Mouse (Mus musculus) lung, embryonic 15.5 days (tissue): ENCODE results near the gene Ap3d1. TPM values are rescaled to one million over a fixed set of nuclear protein-coding genes. Genes with fewer than 3 reads are reported as not detected.

ENCODE experiments used
- ATAC-seq: fragments of 200-750 bp; cut with Nextera tagmentation; 2 replicates; pipeline ENCODE4 v1.8.0; 2017; ENCODE audit warnings: moderate number of reproducible peaks, borderline replicate concordance; ENCODE audit not compliant: low FRiP score, low TSS enrichment; ENCODE audit errors: extremely low read depth
- H3K27ac ChIP-seq: fragments of 300-500 bp; sonication (generic); 2 replicates; pipeline ENCODE4 v1.5.1; 2015; ENCODE audit warnings: moderate library complexity, mild to moderate bottlenecking, inconsistent platforms
- H3K27me3 ChIP-seq: fragments of 300-500 bp; sonication (generic); 2 replicates; pipeline ENCODE4 v1.6.1; 2015; ENCODE audit warnings: inconsistent platforms
- H3K36me3 ChIP-seq: fragments of 300-500 bp; sonication (generic); 2 replicates; pipeline ENCODE4 v1.6.1; 2015; ENCODE audit warnings: inconsistent platforms
- H3K4me1 ChIP-seq: fragments of 300-500 bp; sonication (generic); 2 replicates; pipeline ENCODE4 v1.6.1; 2015; ENCODE audit warnings: inconsistent platforms
- H3K4me2 ChIP-seq: fragments of 300-500 bp; sonication (generic); 2 replicates; pipeline ENCODE4 v1.6.1; 2015; ENCODE audit warnings: inconsistent platforms, mild to moderate bottlenecking, moderate library complexity
- H3K4me3 ChIP-seq: fragments of 300-500 bp; sonication (generic); 2 replicates; pipeline ENCODE4 v1.5.1; 2015; ENCODE audit warnings: mild to moderate bottlenecking, inconsistent platforms
- H3K9ac ChIP-seq: fragments of 300-500 bp; sonication (generic); 2 replicates; pipeline ENCODE4 v1.6.1; 2015; ENCODE audit warnings: inconsistent platforms
- H3K9me3 ChIP-seq: fragments of 300-500 bp; sonication (generic); 2 replicates; pipeline ENCODE4 v1.6.1; 2016; ENCODE audit warnings: inconsistent platforms
- WGBS: fragments of 180-500 bp; shearing (Covaris S2); methylation state at CpG from one replicate; pipeline ENCODE4 v1.1.7; 2015; 5-methylcytosine and 5-hydroxymethylcytosine counted together
- polyA plus RNA-seq: library from polyadenylated mRNA; unstranded; fragments of >200 nt; fragmentation: Nextera tagmentation; extraction: Ambion mirVana; gene quantifications from 2 replicates; pipeline ENCODE4 v1.2.1, GENCODE M21; 2015

The Ap3d1 gene
- polyA plus RNA-seq, 1 experiment from 2014 or later = 72.4 TPM

GRCm38 (mm10) chr10:80677128-80677875 is 64.8 kb downstream of the Ap3d1 start:
- Histone ChIP-seq H3K4me2 (peak overlapping the region; percentile 77), H3K4me1 (peaks cover 60% of the 10 kb centered on the region), H3K27ac (peak overlapping the region; percentile 98), H3K27me3 (no peaks in the 10 kb centered on the region), H3K4me3 (peak overlapping the region; percentile 90), H3K9ac (peak overlapping the region; percentile 66), H3K36me3 (peaks cover 4% of the 10 kb centered on the region), H3K9me3 (no peaks in the 10 kb centered on the region)
- no peak for ATAC-seq
- 20% methylated on average over 9 of the region's 9 CpGs for WGBS

GRCm38 (mm10) chr10:80676198-80676928 is 65.7 kb downstream of the Ap3d1 start:
- peaks cover 13% of the 10 kb centered on the region for H3K36me3 ChIP-seq
- peak; percentile 91 for ATAC-seq
- peaks cover 61% of the 10 kb centered on the region for H3K4me1 ChIP-seq
- H3K27ac ChIP-seq = peak overlapping the region; percentile 98
- H3K4me2 ChIP-seq = peak overlapping the region; percentile 77
- peak overlapping the region; percentile 87 for H3K9ac ChIP-seq
- H3K9me3 ChIP-seq = no peaks in the 10 kb centered on the region
- no peaks in the 10 kb centered on the region for H3K27me3 ChIP-seq
- WGBS = under 1% methylated on average over 58 of the region's 78 CpGs
- H3K4me3 ChIP-seq = peak overlapping the region; percentile 90

GRCm38 (mm10) chr10:80675405-80676197 is 66.5 kb downstream of the Ap3d1 start:
- Histone ChIP-seq H3K9ac (peak overlapping the region; percentile 87), H3K27ac (peak overlapping the region; percentile 98), H3K9me3 (no peaks in the 10 kb centered on the region), H3K27me3 (no peaks in the 10 kb centered on the region), H3K4me1 (peaks cover 61% of the 10 kb centered on the region), H3K4me3 (peak overlapping the region; percentile 90), H3K4me2 (peak overlapping the region; percentile 77), H3K36me3 (peaks cover 20% of the 10 kb centered on the region)
- WGBS = 0% methylated on average over 41 of the region's 54 CpGs
- no peak; the same call in 1 of the 2 replicates for ATAC-seq

- Histone ChIP-seq H3K36me3 (peaks cover 26% of the 10 kb centered on the region), H3K27ac (peak overlapping the region; percentile 98), H3K4me1 (peaks cover 61% of the 10 kb centered on the region), H3K9ac (peak overlapping the region; percentile 87), H3K27me3 (no peaks in the 10 kb centered on the region), H3K4me2 (peak overlapping the region; percentile 77), H3K9me3 (no peaks in the 10 kb centered on the region), H3K4me3 (peak overlapping the region; percentile 90)
- no peak for ATAC-seq
- WGBS = 10% methylated on average over 6 of the region's 6 CpGs
Observed at GRCm38 (mm10) chr10:80674851-80675404, 67.1 kb downstream of the Ap3d1 start.

GRCm38 (mm10) chr10:80674161-80674711 is 67.8 kb downstream of the Ap3d1 start:
- H3K27me3 ChIP-seq = no peaks in the 10 kb centered on the region
- no peak for ATAC-seq
- H3K4me2 ChIP-seq = peak overlapping the region; percentile 77
- peak overlapping the region; percentile 90 for H3K4me3 ChIP-seq
- peak overlapping the region; percentile 87 for H3K9ac ChIP-seq
- WGBS = 45% methylated on average over 5 of the region's 5 CpGs
- H3K4me1 ChIP-seq = peaks cover 55% of the 10 kb centered on the region
- peaks cover 33% of the 10 kb centered on the region for H3K36me3 ChIP-seq
- peak overlapping the region; percentile 98; the same call in 1 of the 2 replicates for H3K27ac ChIP-seq
- H3K9me3 ChIP-seq = no peaks in the 10 kb centered on the region

GRCm38 (mm10) chr10:80673690-80674089 is 68.4 kb downstream of the Ap3d1 start:
- Histone ChIP-seq H3K27ac (no peak overlapping the region; the same call in 1 of the 2 replicates), H3K27me3 (no peaks in the 10 kb centered on the region), H3K4me1 (peaks cover 49% of the 10 kb centered on the region), H3K9ac (peak overlapping the region; percentile 87), H3K4me3 (peak overlapping the region; percentile 90), H3K36me3 (peaks cover 39% of the 10 kb centered on the region), H3K4me2 (peak overlapping the region; percentile 77), H3K9me3 (no peaks in the 10 kb centered on the region)
- WGBS = 87% methylated on average over 3 of the region's 3 CpGs
- ATAC-seq = no peak

GRCm38 (mm10) chr10:80671936-80672690 is 70.0 kb downstream of the Ap3d1 start:
- H3K36me3 ChIP-seq = peaks cover 55% of the 10 kb centered on the region
- H3K27me3 ChIP-seq = no peaks in the 10 kb centered on the region
- no peaks in the 10 kb centered on the region for H3K9me3 ChIP-seq
- no peak for ATAC-seq
- H3K27ac ChIP-seq = no peak overlapping the region
- H3K4me3 ChIP-seq = no peak overlapping the region
- 84% methylated on average over 11 of the region's 11 CpGs for WGBS
- H3K9ac ChIP-seq = no peak overlapping the region
- H3K4me1 ChIP-seq = peaks cover 35% of the 10 kb centered on the region
- no peak overlapping the region for H3K4me2 ChIP-seq

GRCm38 (mm10) chr10:80671251-80671650 is 70.8 kb downstream of the Ap3d1 start:
- Histone ChIP-seq H3K4me1 (peaks cover 39% of the 10 kb centered on the region), H3K9me3 (no peaks in the 10 kb centered on the region), H3K27me3 (no peaks in the 10 kb centered on the region), H3K4me2 (no peak overlapping the region), H3K36me3 (peaks cover 63% of the 10 kb centered on the region), H3K4me3 (no peak overlapping the region), H3K9ac (no peak overlapping the region), H3K27ac (no peak overlapping the region)
- WGBS = 87% methylated on average over 4 of the region's 4 CpGs
- no peak for ATAC-seq

- ATAC-seq = no peak
- no peak overlapping the region for H3K4me3 ChIP-seq
- H3K27ac ChIP-seq = no peak overlapping the region
- no peaks in the 10 kb centered on the region for H3K9me3 ChIP-seq
- no peak overlapping the region for H3K4me2 ChIP-seq
- WGBS = 93% methylated on average over 2 of the region's 2 CpGs
- peaks cover 46% of the 10 kb centered on the region for H3K4me1 ChIP-seq
- peaks cover 69% of the 10 kb centered on the region for H3K36me3 ChIP-seq
- H3K9ac ChIP-seq = no peak overlapping the region
- H3K27me3 ChIP-seq = no peaks in the 10 kb centered on the region
Observed at GRCm38 (mm10) chr10:80670531-80670930, 71.5 kb downstream of the Ap3d1 start.

GRCm38 (mm10) chr10:80669737-80670485 is 72.2 kb downstream of the Ap3d1 start:
- peaks cover 70% of the 10 kb centered on the region for H3K36me3 ChIP-seq
- no peaks in the 10 kb centered on the region for H3K9me3 ChIP-seq
- no peak for ATAC-seq
- H3K4me3 ChIP-seq = no peak overlapping the region
- H3K27ac ChIP-seq = no peak overlapping the region
- H3K4me1 ChIP-seq = peaks cover 50% of the 10 kb centered on the region
- 95% methylated on average over 7 of the region's 7 CpGs for WGBS
- no peak overlapping the region for H3K4me2 ChIP-seq
- H3K27me3 ChIP-seq = no peaks in the 10 kb centered on the region
- no peak overlapping the region for H3K9ac ChIP-seq
